Mouse (Mus musculus): ENCODE measurements around the gene Nop53.

DNA sequence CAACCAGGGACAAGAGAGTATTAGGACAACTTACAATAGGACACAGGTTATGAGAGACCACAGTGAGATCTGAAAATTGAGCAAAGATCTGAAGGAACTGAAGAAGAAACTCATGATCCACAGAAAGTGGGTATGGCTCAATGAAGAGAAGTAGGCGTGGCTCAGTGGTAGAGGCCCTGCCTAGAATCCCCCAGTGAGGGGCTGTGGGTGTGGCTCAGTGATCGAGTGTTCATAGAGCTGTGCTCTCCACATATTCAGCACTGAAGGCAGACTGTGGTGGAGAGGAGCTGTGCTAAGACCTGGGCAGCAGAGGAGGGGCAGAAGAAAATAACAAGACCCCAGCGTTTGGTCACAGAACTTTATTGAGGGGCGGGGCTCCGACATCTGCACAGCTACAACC is 8.4 kb downstream of the Nop53 start:
- no peak for TF ChIP-seq POLR2A (IDR thresholded peaks at IDR 0.05; ENCODE audit: low read depth, low read length)
- TF ChIP-seq CTCF (IDR thresholded peaks at IDR 0.05; ENCODE audit: extremely low read depth, insufficient read depth, insufficient read length, insufficient replicate concordance): no peak
